8 mouse cellular contexts compared by ENCODE assay signal in genomic region chr13:36724533-36725470, GRCm38 (mm10). TPM values are rescaled to one million over a fixed set of nuclear protein-coding genes. Genes with fewer than 3 reads are reported as not detected.
DNase-seq lines count a peak whose midpoint lies in the region; ATAC-seq lines count a peak whose summit lies in the region.

No protein-coding gene starts in this region.

- WGBS in hindbrain, embryonic 11.5 days = under 1% methylated on average over 40 of the region's 40 CpGs
- under 1% methylated on average over 40 of the region's 40 CpGs for WGBS in neural tube, embryonic 11.5 days

- H3K4me3 ChIP-seq in hindbrain, embryonic 11.5 days (ENCODE audit: low read depth, low read length) = peak overlapping the region; percentile 19
- peak overlapping the region; percentile 11; the same call in 1 of the 2 replicates for H3K4me3 ChIP-seq in neural tube, embryonic 11.5 days (ENCODE audit: low read depth, low read length)

- intact Hi-C loops in left cerebral cortex, postnatal 4 days (cut with DNase I) = loop anchor here (5.0 kb wide), 1 partner anchor 608 kb away; the partner anchor contains the start of genes Fars2 and Lyrm4

- peak; percentile 2 for DNase-seq in ovary, postnatal 10 days (ENCODE audit: low spot score)
- DNase-seq in ovary, postnatal 14 days (ENCODE audit: low spot score) = no peak
- peak; percentile 49 for DNase-seq in embryo, embryonic 9.5 days (ENCODE audit: extremely low spot score)
- DNase-seq in hindbrain, embryonic 11.5 days (ENCODE audit: low spot score) = peak; percentile 81
- peak; percentile 86 for DNase-seq in left cerebral cortex, postnatal 4 days
- DNase-seq in neural tube, embryonic 11.5 days (ENCODE audit: low spot score) = peak; percentile 82
- no peak for DNase-seq in urinary bladder, postnatal 14 days (ENCODE audit: low spot score)
- no peak for DNase-seq in thymus, postnatal 10 days (ENCODE audit: low spot score in 2 of 2)

- peak; percentile 76 for ATAC-seq in hindbrain, embryonic 11.5 days (ENCODE audit: low FRiP score)
- peak; percentile 72 for ATAC-seq in neural tube, embryonic 11.5 days (ENCODE audit: insufficient read depth, low FRiP score, low TSS enrichment)

- no peak overlapping the region for H3K9ac ChIP-seq in hindbrain, embryonic 11.5 days (ENCODE audit: low read depth, low read length)
- H3K9ac ChIP-seq in neural tube, embryonic 11.5 days (ENCODE audit: low read length) = 0 out of 2 replicates have a peak overlapping the region, but pooled peaks have one; percentile 3

- peak overlapping the region; percentile 81 for H3K27ac ChIP-seq in hindbrain, embryonic 11.5 days (ENCODE audit: low read depth, low read length)
- peak overlapping the region; percentile 39 for H3K27ac ChIP-seq in neural tube, embryonic 11.5 days (ENCODE audit: low read depth, low read length)

- H3K36me3 ChIP-seq in hindbrain, embryonic 11.5 days (ENCODE audit: control insufficient read depth, insufficient read depth, low read length) = no peaks in the 10 kb centered on the region
- H3K36me3 ChIP-seq in neural tube, embryonic 11.5 days (ENCODE audit: control insufficient read depth, insufficient read depth, low read length) = no peaks in the 10 kb centered on the region

- H3K4me1 ChIP-seq in hindbrain, embryonic 11.5 days (replicated peaks; ENCODE audit: control insufficient read depth, insufficient read depth, low read length) = 0 out of 2 replicates have a peak, but pooled peaks cover 8% of the 10 kb centered on the region
- H3K4me1 ChIP-seq in neural tube, embryonic 11.5 days (ENCODE audit: control insufficient read depth, insufficient read depth, low read length) = peaks cover 18% of the 10 kb centered on the region

- peaks cover 71% of the 10 kb centered on the region for H3K27me3 ChIP-seq in hindbrain, embryonic 11.5 days (ENCODE audit: control insufficient read depth, insufficient read depth, low read length)
- peaks cover 78% of the 10 kb centered on the region for H3K27me3 ChIP-seq in neural tube, embryonic 11.5 days (ENCODE audit: control insufficient read depth, insufficient read depth, low read length)

- H3K4me2 ChIP-seq in hindbrain, embryonic 11.5 days (replicated peaks; ENCODE audit: low read depth, low read length) = peak overlapping the region; percentile 17
- H3K4me2 ChIP-seq in neural tube, embryonic 11.5 days (ENCODE audit: low read depth) = peak overlapping the region; percentile 37

- no peaks in the 10 kb centered on the region for H3K9me3 ChIP-seq in hindbrain, embryonic 11.5 days (ENCODE audit: control insufficient read depth, low read length)
- H3K9me3 ChIP-seq in neural tube, embryonic 11.5 days (ENCODE audit: control insufficient read depth, low read length) = no peaks in the 10 kb centered on the region

RNA-seq across cellular contexts. Expression of gene Nrn1, which starts 10.1 kb away (rescaled TPM):
- 39.5 and 44.5 TPM in 2 replicates for polyA plus RNA-seq in hindbrain, embryonic 11.5 days (2014; fragmentation: Nextera tagmentation; extraction: Ambion mirVana)
- 10 to 100 TPM; 22.6 to 29.6 TPM for total RNA-seq in left cerebral cortex, postnatal 4 days (2021)
- 27.3 and 27.5 TPM in 2 replicates for polyA plus RNA-seq in neural tube, embryonic 11.5 days (2014; fragmentation: Nextera tagmentation; extraction: Ambion mirVana)

Comparison
In these comparisons a context has a peak if more than half of its experiments do, and no peak if none do; other contexts are left out.
1. DNase-seq: peak in ovary, postnatal 10 days (single experiment), embryo, embryonic 9.5 days (single experiment), hindbrain, embryonic 11.5 days (single experiment), left cerebral cortex, postnatal 4 days (single experiment) and neural tube, embryonic 11.5 days (single experiment); none in ovary, postnatal 14 days (single experiment), urinary bladder, postnatal 14 days (single experiment) and thymus, postnatal 10 days (0 of 2).